9 mouse cellular contexts compared by ENCODE assay signal in the genomic region with DNA sequence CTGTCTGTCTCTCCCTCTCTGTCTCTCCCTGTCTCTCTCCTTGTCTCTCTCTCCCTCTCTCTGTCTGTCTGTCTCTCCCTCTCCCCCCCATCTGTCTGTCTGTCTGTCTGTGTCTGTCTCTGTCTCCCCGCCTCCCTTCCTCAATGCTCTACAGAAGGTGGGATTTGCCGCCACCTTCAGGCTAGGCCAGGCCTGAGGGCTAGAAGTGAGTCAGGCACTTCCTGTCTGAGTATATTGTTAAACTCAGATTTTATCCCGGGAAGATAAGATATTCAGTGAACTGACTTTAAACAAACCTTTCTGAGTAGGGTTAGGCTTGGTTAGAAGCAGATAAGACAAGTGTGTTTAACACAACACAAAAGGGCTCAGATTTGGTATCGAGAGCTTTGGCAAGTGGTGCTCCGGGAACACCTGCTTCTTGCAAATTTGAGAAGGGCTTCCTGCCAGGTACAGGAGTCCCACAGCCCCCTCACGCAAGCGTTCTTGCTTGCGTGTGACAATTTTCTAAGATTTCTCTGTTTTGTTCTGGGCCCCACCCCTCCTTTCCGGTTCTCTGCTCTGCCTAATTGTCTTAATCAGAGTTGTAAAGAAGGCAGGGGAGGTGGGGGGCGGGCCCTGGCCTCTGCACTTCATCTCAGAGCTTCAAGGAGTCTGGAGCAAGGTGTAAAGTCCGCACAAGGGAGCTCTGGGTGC. TPM values are rescaled to one million over a fixed set of nuclear protein-coding genes. Genes with fewer than 3 reads are reported as not detected.
DNase-seq lines count a peak whose midpoint lies in the region; ATAC-seq and TF ChIP-seq lines count a peak whose summit lies in the region.
"Had no signal": no experiment of that assay in that cellular context is flagged by ENCODE, and none has a peak within 500 bp of the region (broad histone marks: within the 10 kb centered on the region; RNA-seq: fewer than 3 reads in every experiment).

No protein-coding gene starts in this region.

- DNase-seq in heart, adult 11 months: peak; percentile 80
- DNase-seq in heart, postnatal 36 days: no peak
- no peak for DNase-seq in Patski (ENCODE audit: low read depth, low spot score)
- DNase-seq in kidney, adult 8-10 months: peak; percentile 50 to 66
- peak; percentile 81 for DNase-seq in thymus, adult 2 months
- DNase-seq in cerebellum, adult 11 months: no peak
- DNase-seq: liver, embryonic 13.5 days had no signal

- peaks cover 11% of the 10 kb centered on the region for H3K4me1 ChIP-seq in forebrain, embryonic 16.5 days (replicated peaks; ENCODE audit: control insufficient read depth, insufficient read depth, low read length)
- H3K4me1 ChIP-seq in megakaryocyte, embryonic 14.5 days: peaks cover 44% of the 10 kb centered on the region
- H3K4me1 ChIP-seq in thymus, adult 2 months (replicated peaks; ENCODE audit: control insufficient read depth, insufficient read depth, low read length): peaks cover 15% of the 10 kb centered on the region

- in situ Hi-C loops in Patski (cut with MboI; ENCODE audit: low pct_unique_long_range_greater_than_20kb): no loop called here

- peak overlapping the region; percentile 13; the same call in 1 of the 2 replicates for H3K4me3 ChIP-seq in forebrain, embryonic 16.5 days (replicated peaks; ENCODE audit: low read length)
- H3K4me3 ChIP-seq in megakaryocyte, embryonic 14.5 days (replicated peaks): peak overlapping the region; percentile 11
- no peak overlapping the region for H3K4me3 ChIP-seq in thymus, adult 2 months (ENCODE audit: control insufficient read depth, insufficient read depth, low read length)
- H3K4me3 ChIP-seq: liver, embryonic 13.5 days had no signal

- H3K27me3 ChIP-seq in Patski: no peaks in the 10 kb centered on the region
- H3K27me3 ChIP-seq in forebrain, embryonic 16.5 days (replicated peaks; ENCODE audit: control insufficient read depth, insufficient read depth, low read length): no peaks in the 10 kb centered on the region
- H3K27me3 ChIP-seq in megakaryocyte, embryonic 14.5 days (replicated peaks): peaks cover 51% of the 10 kb centered on the region
- no peaks in the 10 kb centered on the region for H3K27me3 ChIP-seq in thymus, adult 2 months (ENCODE audit: control insufficient read depth, insufficient read depth, low read length)

- intact Hi-C loops in heart, postnatal 36 days (cut with DNase I): loop anchor here (5.0 to 10.0 kb wide), 2 partner anchors 287 to 360 kb away; a partner anchor contains a TSS

- peak overlapping the region; percentile 46 for H3K4me2 ChIP-seq in forebrain, embryonic 16.5 days (ENCODE audit: low read length)
- H3K4me2 ChIP-seq: liver, embryonic 13.5 days had no signal

- CTCF ChIA-PET in Patski (lab: Charles Lee): interaction anchor here (0.7 to 2.5 kb wide), 3 partner anchors 20 to 114 kb away, joined by 3 to 5 read pairs (median 4); no protein-coding TSS in a partner anchor

- peak overlapping the region; percentile 61 for H3K27ac ChIP-seq in forebrain, embryonic 16.5 days (ENCODE audit: low read length)
- peak overlapping the region; percentile 51; the same call in 1 of the 2 replicates for H3K27ac ChIP-seq in thymus, adult 2 months (ENCODE audit: control insufficient read depth, insufficient read depth, low read length)
- H3K27ac ChIP-seq: liver, embryonic 13.5 days had no signal

- no peak for ATAC-seq in Patski
- peak; percentile 51; the same call in 1 of the 2 replicates for ATAC-seq in forebrain, embryonic 16.5 days

- POLR2A ChIA-PET in Patski (lab: Charles Lee): no interaction called here

- peak overlapping the region; percentile 48 for H3K9ac ChIP-seq in forebrain, embryonic 16.5 days (replicated peaks; ENCODE audit: low read depth, low read length)
- H3K9ac ChIP-seq: liver, embryonic 13.5 days had no signal

- no peaks in the 10 kb centered on the region for H3K36me3 ChIP-seq in forebrain, embryonic 16.5 days (ENCODE audit: control insufficient read depth, insufficient read depth)
- no peaks in the 10 kb centered on the region for H3K36me3 ChIP-seq in megakaryocyte, embryonic 14.5 days (replicated peaks; ENCODE audit: low read length)
- no peaks in the 10 kb centered on the region for H3K36me3 ChIP-seq in thymus, adult 2 months (ENCODE audit: control insufficient read depth, insufficient read depth, low read length)
- H3K36me3 ChIP-seq: liver, embryonic 13.5 days had no signal

- TF ChIP-seq CTCF in Patski (IDR thresholded peaks at IDR 0.05): peak; percentile 81
- no peak for TF ChIP-seq CTCF in thymus, adult 2 months (IDR thresholded peaks at IDR 0.05; ENCODE audit: borderline replicate concordance, control insufficient read depth, extremely low read depth, insufficient read depth, low read length, poor library complexity)

- H3K9me3 ChIP-seq in forebrain, embryonic 16.5 days (ENCODE audit: control insufficient read depth, low read length): no peaks in the 10 kb centered on the region
- no peaks in the 10 kb centered on the region for H3K9me3 ChIP-seq in megakaryocyte, embryonic 14.5 days
- H3K9me3 ChIP-seq: liver, embryonic 13.5 days had no signal

- TF ChIP-seq POLR2A in thymus, adult 2 months (IDR thresholded peaks at IDR 0.05; ENCODE audit: control insufficient read depth, extremely low read depth, insufficient read depth, low read length, poor library complexity): no peak

- WGBS in forebrain, embryonic 16.5 days: 3% methylated on average over 11 of the region's 11 CpGs
- 3% methylated on average over 11 of the region's 11 CpGs for WGBS in thymus, adult 2 months

RNA-seq across cellular contexts. Expression of a gene that starts 6.6 kb away (rescaled TPM):
- total RNA-seq in heart, postnatal 36 days (2021): 1 to 10 TPM; 2.3 to 2.7 TPM
- polyA plus RNA-seq in Patski (2021): 13.1 TPM
- polyA plus RNA-seq in forebrain, embryonic 16.5 days (2015; fragmentation: Nextera tagmentation; extraction: Ambion mirVana): 20.8 and 25.7 TPM in 2 replicates
- 0.02 TPM in 1 of 2 replicates, not detected in the other for polyA plus RNA-seq in megakaryocyte, embryonic 14.5 days (2012; ENCODE audit: insufficient read depth, low replicate concordance)
- 11.5 and 11.9 TPM in 2 replicates for polyA plus RNA-seq in thymus, adult 2 months (2012; rRNA removed)

RNA-seq across cellular contexts. Expression of a gene that starts 25.8 kb away (rescaled TPM):
- total RNA-seq in heart, postnatal 36 days (2021): under 1 TPM; 0.72 to 0.98 TPM
- 0.03 TPM for polyA plus RNA-seq in Patski (2021)
- 0.34 and 0.39 TPM in 2 replicates for polyA plus RNA-seq in forebrain, embryonic 16.5 days (2015; fragmentation: Nextera tagmentation; extraction: Ambion mirVana)
- 2.3 TPM in 1 of 2 replicates, not detected in the other for polyA plus RNA-seq in megakaryocyte, embryonic 14.5 days (2012; ENCODE audit: insufficient read depth, low replicate concordance)
- polyA plus RNA-seq in thymus, adult 2 months (2012; rRNA removed): 34.7 and 39.4 TPM in 2 replicates

Comparison
In these comparisons a context has a peak if more than half of its experiments do, and no peak if none do; other contexts are left out.
1. DNase-seq: peak in heart, adult 11 months (single experiment), kidney, adult 8-10 months (2 of 2) and thymus, adult 2 months (single experiment); none in heart, postnatal 36 days (0 of 2), Patski (single experiment) and cerebellum, adult 11 months (single experiment).
2. RNA of a gene that starts 6.6 kb away (polyA plus RNA-seq): 20.8 to 25.7 TPM in forebrain, embryonic 16.5 days, 13.1 TPM in Patski (single experiment) and 11.5 to 11.9 TPM in thymus, adult 2 months; 0.02 TPM in megakaryocyte, embryonic 14.5 days; every median in the first group is over 10 times any median in the second.
3. RNA of a gene that starts 25.8 kb away (polyA plus RNA-seq): 34.7 to 39.4 TPM in thymus, adult 2 months; 2.3 TPM in megakaryocyte, embryonic 14.5 days, 0.34 to 0.39 TPM in forebrain, embryonic 16.5 days and 0.03 TPM in Patski (single experiment); every median in the first group is over 10 times any median in the second.